Mouse (Mus musculus) heart, postnatal 25 days (tissue): ENCODE data around the gene Naaa. TPM values are rescaled to one million over a fixed set of nuclear protein-coding genes. Genes with fewer than 3 reads are reported as not detected.

Source experiments
- DNase-seq: peaks from one replicate; pipeline ENCODE4 v3.0.0; 2022; ENCODE audit warnings: low spot score
- intact Hi-C: fragments of 180-260 bp; cut with DNase I; formaldehyde crosslinking; loops from one replicate; pipeline ENCODE4 v1.15.1; 2025
- total RNA-seq, 2 experiments: library from RNA; stranded (reverse); gene quantifications; 2 replicates each; pipeline ENCODE4 v1.2.3; 2021

Gene Naaa
- 10 to 100 TPM; 12.6 to 12.9 TPM for total RNA-seq

GRCm38 (mm10) chr5:92277437-92278394 lies at the start of gene Naaa:
TSS of gene Naaa (minus strand) at chr5:92278170.
- intact Hi-C loops = no loop called here
- DNase-seq = peak; percentile 83

GRCm38 (mm10) chr5:92327367-92327766 lies 49.4 kb upstream of the Naaa start:
- no peak for DNase-seq
- intact Hi-C loops = no loop called here

- intact Hi-C loops = no loop called here
- peak; percentile 67 for DNase-seq
Observed at GRCm38 (mm10) chr5:92323264-92323663, 45.3 kb upstream of the Naaa start.

- DNase-seq = no peak
- intact Hi-C loops = no loop called here
Observed at GRCm38 (mm10) chr5:92322612-92323011, 44.6 kb upstream of the Naaa start.

- DNase-seq = no peak
- intact Hi-C loops = no loop called here
Observed at GRCm38 (mm10) chr5:92321631-92322400, 43.8 kb upstream of the Naaa start.

GRCm38 (mm10) chr5:92318596-92318995 lies 40.6 kb upstream of the Naaa start:
- intact Hi-C loops = loop anchor here (10.0 kb wide), 1 partner anchor 186 kb away; the partner anchor contains the start of gene Scarb2
- DNase-seq = no peak

- intact Hi-C loops = loop anchor here (10.0 kb wide), 1 partner anchor 187 kb away; the partner anchor contains the start of gene Scarb2
- DNase-seq = no peak
Observed at GRCm38 (mm10) chr5:92318119-92318518, 40.1 kb upstream of the Naaa start.

GRCm38 (mm10) chr5:92313776-92314175 lies 35.8 kb upstream of the Naaa start:
- DNase-seq = no peak
- intact Hi-C loops = loop anchor here (1.0 to 10.0 kb wide), 2 partner anchors 85 to 191 kb away; partner anchors contain the start of gene Scarb2

- intact Hi-C loops = loop anchor here (1.0 to 10.0 kb wide), 2 partner anchors 69 to 193 kb away; partner anchors contain the start of gene Scarb2
- DNase-seq = peak; percentile 58
Observed at GRCm38 (mm10) chr5:92312046-92312715, 34.2 kb upstream of the Naaa start.

- peak; percentile 84 for DNase-seq
- intact Hi-C loops = loop anchor here (10.0 kb wide), 1 partner anchor 195 kb away; the partner anchor contains the start of gene Scarb2
Observed at GRCm38 (mm10) chr5:92309681-92310511, 31.9 kb upstream of the Naaa start, which contains the start of gene Sdad1. TSS of gene Sdad1 (minus strand) at chr5:92310479.

- intact Hi-C loops = no loop called here
- DNase-seq = no peak
Observed at GRCm38 (mm10) chr5:92304291-92304690, 26.3 kb upstream of the Naaa start.

GRCm38 (mm10) chr5:92302149-92302840 lies 24.3 kb upstream of the Naaa start:
- DNase-seq = no peak
- intact Hi-C loops = no loop called here

- intact Hi-C loops = no loop called here
- no peak for DNase-seq
Observed at GRCm38 (mm10) chr5:92294525-92294924, 16.6 kb upstream of the Naaa start.

GRCm38 (mm10) chr5:92291652-92292414 lies 13.9 kb upstream of the Naaa start:
- no peak for DNase-seq
- intact Hi-C loops = no loop called here

GRCm38 (mm10) chr5:92287840-92288239 lies 9.9 kb upstream of the Naaa start:
- DNase-seq = no peak
- intact Hi-C loops = no loop called here

- intact Hi-C loops = no loop called here
- DNase-seq = no peak
Observed at GRCm38 (mm10) chr5:92283107-92283506, 5.1 kb upstream of the Naaa start.

GRCm38 (mm10) chr5:92282571-92282970 lies 4.6 kb upstream of the Naaa start:
- no peak for DNase-seq

More at GRCm38 (mm10) chr5:92282571-92282970, 4.6 kb upstream of the Naaa start:
- intact Hi-C loops = no loop called here
